Mouse (Mus musculus): ENCODE results near the gene Isyna1. TPM values are rescaled to one million over a fixed set of nuclear protein-coding genes. Genes with fewer than 3 reads are reported as not detected.

Gene Isyna1
- total and polyA plus RNA-seq, 3 experiments, result 26.7 to 41.6 (median 28.3) TPM

DNA sequence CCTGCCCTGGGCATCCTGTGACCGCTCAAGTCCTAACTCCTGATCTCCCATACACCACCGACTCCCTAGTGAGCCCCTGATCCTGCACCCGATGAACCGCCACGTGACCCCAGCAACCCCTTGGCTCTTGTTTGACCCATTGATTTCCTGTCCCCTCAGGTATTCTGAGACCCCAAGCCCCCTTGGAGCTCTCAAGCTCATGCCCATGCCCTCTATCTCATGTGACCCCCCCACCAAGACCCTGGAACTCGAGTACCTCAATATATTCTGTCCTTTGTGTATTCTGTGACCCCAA is 13.4 kb downstream of the Isyna1 start:
- WGBS, result 15% methylated on average over 6 of the region's 6 CpGs
- no peaks in the 10 kb centered on the region for H3K36me3 ChIP-seq (ENCODE audit: control insufficient read depth, insufficient read depth, low read length)
- TF ChIP-seq EP300 (IDR thresholded peaks at IDR 0.05; ENCODE audit: insufficient read depth, low read depth, low read length) (no peak), POLR2A (IDR thresholded peaks at IDR 0.05; ENCODE audit: insufficient read depth, low read depth, low read length) (no peak), CTCF (IDR thresholded peaks at IDR 0.05) (no peak)
- no peak for DNase-seq
- H3K4me1 ChIP-seq (ENCODE audit: control insufficient read depth, insufficient read depth, low read length), result peaks cover 8% of the 10 kb centered on the region
- H3K4me3 ChIP-seq, result peak overlapping the region; percentile 98
- H3K79me2 ChIP-seq (replicated peaks; ENCODE audit: control insufficient read depth, insufficient read depth, low read length), result no peaks in the 10 kb centered on the region
- intact Hi-C loops (cut with DNase I), result no loop called here
- no peaks in the 10 kb centered on the region for H3K27me3 ChIP-seq (ENCODE audit: control insufficient read depth, insufficient read depth, low read length)
- H3K9ac ChIP-seq (ENCODE audit: low read depth, low read length), result peak overlapping the region; percentile 95
- peak overlapping the region; percentile 93 for H3K27ac ChIP-seq

DNA sequence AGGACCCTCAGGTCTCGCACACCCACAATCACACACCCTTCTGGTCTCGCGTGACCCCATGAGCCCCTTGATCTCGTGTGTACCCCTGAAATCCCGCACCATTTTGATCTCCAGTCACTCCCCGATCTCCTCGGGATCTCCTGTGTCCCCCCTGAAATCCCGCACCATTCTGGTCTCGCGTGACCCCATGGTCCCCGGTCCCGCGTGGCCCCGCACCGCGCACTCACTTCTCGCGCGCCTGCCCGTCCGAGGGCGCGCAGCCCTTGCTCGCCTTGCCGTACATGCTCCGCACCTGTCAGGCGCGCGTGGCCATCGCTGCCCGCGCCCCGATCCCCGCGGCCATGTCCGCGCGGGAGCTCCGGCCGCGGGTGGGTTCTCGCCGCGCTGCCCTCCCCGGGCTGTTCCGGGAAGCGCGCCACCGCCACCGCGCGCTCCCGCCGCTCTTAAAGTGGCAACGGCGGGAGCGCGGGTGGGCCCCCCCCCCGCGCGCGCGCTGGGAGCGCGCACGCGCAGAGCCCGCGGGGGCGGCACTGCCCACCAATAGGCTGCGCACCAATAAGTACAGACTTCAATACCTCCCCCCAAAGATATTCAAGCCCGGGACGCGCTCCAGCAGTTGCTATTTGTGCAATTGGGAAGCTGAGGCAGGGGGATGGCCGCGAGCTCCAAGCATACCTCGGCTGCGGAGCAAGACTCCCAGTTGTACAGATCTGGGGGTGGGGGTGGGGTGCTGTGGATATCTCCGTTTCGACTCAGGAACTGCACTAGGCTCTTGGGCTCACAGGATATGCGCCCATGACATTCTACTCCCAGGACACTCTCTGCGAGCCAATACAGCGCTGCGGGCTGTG is 13.9 kb downstream of the Isyna1 start:
- peak overlapping the region; percentile 95 for H3K9ac ChIP-seq (ENCODE audit: low read depth, low read length)
- no peaks in the 10 kb centered on the region for H3K36me3 ChIP-seq (ENCODE audit: control insufficient read depth, insufficient read depth, low read length)
- under 1% methylated on average over 84 of the region's 84 CpGs for WGBS
- H3K4me1 ChIP-seq (ENCODE audit: control insufficient read depth, insufficient read depth, low read length), result peaks cover 8% of the 10 kb centered on the region
- H3K27me3 ChIP-seq (ENCODE audit: control insufficient read depth, insufficient read depth, low read length), result no peaks in the 10 kb centered on the region
- intact Hi-C loops (cut with DNase I), result no loop called here
- H3K27ac ChIP-seq, result peak overlapping the region; percentile 93
- TF ChIP-seq CTCF (IDR thresholded peaks at IDR 0.05) (no peak), POLR2A (IDR thresholded peaks at IDR 0.05; ENCODE audit: insufficient read depth, low read depth, low read length) (peak; percentile 56)
- H3K79me2 ChIP-seq (replicated peaks; ENCODE audit: control insufficient read depth, insufficient read depth, low read length), result no peaks in the 10 kb centered on the region
- DNase-seq, result peak; percentile 79 to 81
- H3K4me3 ChIP-seq, result peak overlapping the region; percentile 98

DNA sequence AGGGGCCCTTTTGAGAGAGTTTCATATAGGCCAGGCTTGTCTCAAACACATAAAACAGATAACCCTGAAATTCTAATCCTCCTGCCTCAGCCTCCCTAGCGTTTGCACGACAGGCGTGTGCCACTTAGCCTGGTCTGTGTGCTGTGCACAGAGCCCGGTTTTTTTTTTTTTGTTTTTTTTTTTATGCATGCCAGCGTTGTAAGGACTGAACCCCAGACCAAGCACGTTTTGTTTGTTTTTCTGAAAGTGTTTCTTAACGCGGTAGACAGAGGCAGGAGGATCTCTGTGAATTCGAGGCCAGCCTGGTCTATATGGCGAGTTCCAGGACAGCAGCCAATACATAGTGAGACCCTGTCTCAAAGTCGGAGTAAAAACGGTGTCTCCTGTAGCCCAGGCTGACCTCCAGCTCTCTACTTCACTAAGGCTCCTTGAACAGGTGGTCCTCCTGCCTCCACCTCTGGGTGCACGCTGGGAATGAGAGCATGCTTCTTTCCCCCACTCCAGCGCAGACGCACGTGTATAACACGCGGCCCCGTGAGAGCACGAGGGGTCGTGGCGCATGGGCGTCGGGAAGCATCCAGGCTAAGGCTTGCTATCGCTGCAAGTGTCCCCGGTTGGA is 14.7 kb downstream of the Isyna1 start, which contains the start of gene Ssbp4:
Gene Ssbp4, minus strand, starts transcription at position 124 of the 619 bp plus-strand sequence.
- peak within 1 kb of the TSS; percentile 98 for H3K4me3 ChIP-seq
- intact Hi-C loops (cut with DNase I), result no loop called here
- H3K4me1 ChIP-seq (ENCODE audit: control insufficient read depth, insufficient read depth, low read length), result peaks cover 8% of the 10 kb centered on the region
- H3K79me2 ChIP-seq (replicated peaks; ENCODE audit: control insufficient read depth, insufficient read depth, low read length), result no peaks in the 10 kb centered on the region
- TF ChIP-seq POLR2A (IDR thresholded peaks at IDR 0.05; ENCODE audit: insufficient read depth, low read depth, low read length), result no peak
- no peak for TF ChIP-seq CTCF (IDR thresholded peaks at IDR 0.05)
- TF ChIP-seq EP300 (IDR thresholded peaks at IDR 0.05; ENCODE audit: insufficient read depth, low read depth, low read length), result no peak
- DNase-seq, result no peak
- H3K9ac ChIP-seq (ENCODE audit: low read depth, low read length), result peak within 1 kb of the TSS; percentile 95
- H3K27ac ChIP-seq, result peak within 1 kb of the TSS; percentile 93
- H3K36me3 ChIP-seq (ENCODE audit: control insufficient read depth, insufficient read depth, low read length), result no peaks in the 10 kb centered on the region
- no peaks in the 10 kb centered on the region for H3K27me3 ChIP-seq (ENCODE audit: control insufficient read depth, insufficient read depth, low read length)
- 3% methylated on average over 26 of the region's 26 CpGs for WGBS

DNA sequence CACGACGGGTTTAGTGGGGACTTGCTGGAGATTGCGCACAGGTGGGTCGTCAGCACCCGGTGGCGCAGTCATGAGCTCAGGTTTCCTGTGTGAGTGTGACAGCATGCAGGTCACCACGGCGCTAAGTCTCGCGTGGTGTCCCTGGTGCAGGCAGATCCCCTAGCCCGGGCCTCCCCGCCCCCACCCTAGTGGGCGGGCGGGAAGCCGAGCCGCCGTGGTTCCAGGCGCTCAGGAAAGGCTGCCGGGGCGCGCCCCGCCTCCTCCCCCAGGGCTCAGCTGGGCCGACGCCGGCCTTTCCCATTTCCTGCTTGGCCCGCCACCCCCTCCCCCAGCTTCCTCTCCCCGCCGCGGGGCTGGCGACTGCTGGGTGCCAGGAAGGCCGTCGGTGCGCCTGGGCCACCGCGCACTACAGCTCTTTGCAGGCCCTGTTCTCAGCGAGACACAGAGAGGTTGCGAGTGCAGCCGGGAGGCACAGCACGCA is 15.2 kb downstream of the Isyna1 start:
- peak overlapping the region; percentile 98 for H3K4me3 ChIP-seq
- intact Hi-C loops (cut with DNase I), result no loop called here
- H3K4me1 ChIP-seq (ENCODE audit: control insufficient read depth, insufficient read depth, low read length), result peaks cover 8% of the 10 kb centered on the region
- 2% methylated on average over 35 of the region's 39 CpGs for WGBS
- peak overlapping the region; percentile 70 for H3K9ac ChIP-seq (ENCODE audit: low read depth, low read length)
- peak; percentile 92 to 96 for DNase-seq
- H3K27me3 ChIP-seq (ENCODE audit: control insufficient read depth, insufficient read depth, low read length), result no peaks in the 10 kb centered on the region
- no peaks in the 10 kb centered on the region for H3K79me2 ChIP-seq (replicated peaks; ENCODE audit: control insufficient read depth, insufficient read depth, low read length)
- no peaks in the 10 kb centered on the region for H3K36me3 ChIP-seq (ENCODE audit: control insufficient read depth, insufficient read depth, low read length)
- TF ChIP-seq POLR2A (IDR thresholded peaks at IDR 0.05; ENCODE audit: insufficient read depth, low read depth, low read length), result peak; percentile 85
- TF ChIP-seq EP300 (IDR thresholded peaks at IDR 0.05; ENCODE audit: insufficient read depth, low read depth, low read length), result 0 out of 2 replicates have a peak, but pooled peaks have one; percentile 13
- no peak for TF ChIP-seq CTCF (IDR thresholded peaks at IDR 0.05)
- H3K27ac ChIP-seq, result peak overlapping the region; percentile 93

DNA sequence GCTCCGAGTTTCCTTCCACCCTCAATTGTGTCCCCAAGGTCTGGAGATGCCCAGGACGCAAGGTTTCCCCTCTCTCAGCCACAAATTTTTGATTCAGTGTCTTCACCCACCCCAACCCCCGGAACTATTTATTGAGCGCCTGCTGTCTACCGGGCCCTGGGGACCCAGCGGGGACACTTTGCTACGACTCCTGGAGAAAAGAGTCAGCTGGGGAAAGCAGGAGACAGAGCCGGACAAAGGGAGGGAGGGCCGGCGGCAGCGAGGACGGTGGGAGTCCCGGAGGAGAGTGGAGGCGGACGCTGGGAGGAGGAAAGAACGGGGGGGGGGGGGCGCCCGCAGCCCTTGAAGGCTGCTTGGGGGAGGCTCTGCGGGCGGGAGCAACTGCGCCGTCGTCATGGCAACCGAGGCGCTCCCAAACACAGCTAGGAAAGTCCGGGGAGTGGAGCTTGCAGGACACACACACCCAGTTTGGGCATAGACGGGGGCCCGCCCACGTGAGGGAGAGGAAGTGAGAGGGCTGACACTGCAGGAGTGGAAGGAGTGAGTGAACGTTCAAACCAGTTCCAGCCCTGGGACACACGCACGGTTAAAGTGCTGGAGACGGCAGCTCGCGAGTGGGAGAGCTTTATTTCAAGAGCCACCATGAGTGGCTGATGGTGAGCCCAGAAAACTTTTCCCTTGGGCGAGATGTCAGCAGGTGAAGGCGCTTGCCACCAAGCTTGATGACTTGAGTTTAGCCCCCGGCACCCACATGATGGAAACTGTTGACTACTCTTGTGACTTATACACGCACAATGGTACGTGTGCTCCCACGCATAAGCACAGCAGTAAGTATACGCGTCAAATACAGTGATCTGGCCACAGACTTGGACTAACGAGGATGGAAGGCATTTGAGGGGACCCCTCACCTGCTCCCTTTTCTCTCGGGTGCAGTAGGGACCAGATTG is 15.9 kb downstream of the Isyna1 start:
- peak overlapping the region; percentile 98 for H3K4me3 ChIP-seq
- intact Hi-C loops (cut with DNase I), result loop anchor here (2.0 to 5.0 kb wide), 3 partner anchors 15 to 92 kb away; partner anchors contain the start of genes Iqcn and Isyna1
- H3K27me3 ChIP-seq (ENCODE audit: control insufficient read depth, insufficient read depth, low read length), result no peaks in the 10 kb centered on the region
- TF ChIP-seq POLR2A (IDR thresholded peaks at IDR 0.05; ENCODE audit: insufficient read depth, low read depth, low read length), result peak; percentile 95
- TF ChIP-seq CTCF (IDR thresholded peaks at IDR 0.05), result no peak
- TF ChIP-seq EP300 (IDR thresholded peaks at IDR 0.05; ENCODE audit: insufficient read depth, low read depth, low read length), result peak; percentile 88
- peak; percentile 90 to 96 for DNase-seq
- H3K36me3 ChIP-seq (ENCODE audit: control insufficient read depth, insufficient read depth, low read length), result no peaks in the 10 kb centered on the region
- H3K27ac ChIP-seq, result peak overlapping the region; percentile 93
- H3K4me1 ChIP-seq (ENCODE audit: control insufficient read depth, insufficient read depth, low read length), result peaks cover 8% of the 10 kb centered on the region
- 1% methylated on average over 44 of the region's 45 CpGs for WGBS
- H3K9ac ChIP-seq (ENCODE audit: low read depth, low read length), result peak overlapping the region; percentile 70
- H3K79me2 ChIP-seq (replicated peaks; ENCODE audit: control insufficient read depth, insufficient read depth, low read length), result no peaks in the 10 kb centered on the region
